Mouse (Mus musculus) leukemia stem cell, adult 10-12 weeks (primary cell): ENCODE measurements around the gene Map2k6. TPM values are rescaled to one million over a fixed set of nuclear protein-coding genes. Genes with fewer than 3 reads are reported as not detected.

Experiments
- polyA plus RNA-seq: library from polyadenylated mRNA; stranded (reverse); fragments of >175 nt; gene quantifications from 2 replicates; pipeline ENCODE4 v1.2.3, GENCODE M21; 2012; ENCODE audit warnings: low replicate concordance

The Map2k6 gene
- 0.09 and 0.36 TPM in 2 replicates for polyA plus RNA-seq

DNA sequence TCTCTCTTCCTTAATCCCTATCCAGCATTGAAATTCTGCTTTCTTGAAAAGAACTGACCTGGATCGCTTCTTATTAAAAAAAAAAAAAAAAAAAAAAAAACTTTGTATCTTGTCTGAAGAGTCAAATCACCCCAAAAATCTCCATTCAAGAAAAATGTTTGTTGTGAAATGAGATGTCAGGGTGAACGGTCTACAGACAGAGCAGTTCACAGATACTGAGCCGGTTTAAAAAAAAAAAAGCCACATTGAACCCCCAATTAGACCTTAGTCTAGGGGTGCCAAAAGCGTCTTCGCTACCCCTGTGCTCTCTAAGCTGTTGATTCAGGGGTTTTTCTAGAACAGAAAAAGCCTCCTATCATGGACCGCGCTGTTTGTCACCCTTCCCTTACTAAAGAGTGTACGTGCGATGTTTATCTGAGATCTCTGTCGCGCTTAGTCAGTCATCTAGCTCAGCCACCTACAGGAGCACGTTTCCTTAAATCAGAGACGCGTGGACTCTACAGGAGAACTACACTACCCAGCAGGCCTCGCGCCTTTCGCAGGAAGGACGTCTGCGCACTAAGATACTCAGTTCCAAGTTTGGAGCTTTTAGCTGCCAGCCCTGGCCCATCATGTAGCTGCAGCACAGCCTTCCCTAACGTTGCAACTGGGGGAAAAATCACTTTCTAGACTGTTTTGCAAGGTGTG is at the start of gene Map2k6:
Map2k6 (plus strand) TSS at position 570 of the 687 bp plus-strand sequence.

Other genes with a start within 250 kb of the Map2k6 start
- not detected in 2 replicates for gene Abca9, start 230.9 kb upstream of the Map2k6 start, polyA plus RNA-seq
- gene Abca6, start 147.3 kb upstream of the Map2k6 start, polyA plus RNA-seq, result not detected in 2 replicates
- not detected in 2 replicates for gene Abca5, start 61.4 kb upstream of the Map2k6 start, polyA plus RNA-seq